Mouse (Mus musculus) layer of hippocampus, adult 18-20 months (tissue): ENCODE measurements around the gene Tmem53. TPM values are rescaled to one million over a fixed set of nuclear protein-coding genes. Genes with fewer than 3 reads are reported as not detected.

ENCODE experiments used
- DNase-seq, 2 experiments: peaks; one replicate each; pipeline ENCODE4 v3.0.0; 2022; ENCODE audit warnings: low spot score in 2 of 2
- total RNA-seq, 2 experiments: library from RNA; stranded (reverse); gene quantifications; 2 replicates each; pipeline ENCODE4 v1.2.3; 2021

Tmem53 gene
- total RNA-seq, 2 experiments from 2014 or later: 5.1 to 6.0 TPM

GRCm38 (mm10) chr4:117314849-117315500, 63.2 kb downstream of the Tmem53 start:
- no peak for DNase-seq

GRCm38 (mm10) chr4:117316800-117317199, 65.0 kb downstream of the Tmem53 start:
- no peak for DNase-seq

- peak; percentile 23 to 58 for DNase-seq
Measured at GRCm38 (mm10) chr4:117317701-117318190, 66.0 kb downstream of the Tmem53 start.

Other genes starting within 250 kb of the Tmem53 start
- 10 to 100 TPM; 15.8 to 17.8 TPM for gene Eif2b3, start 232.5 kb upstream of the Tmem53 start, total RNA-seq
- gene Ptch2, start 155.9 kb upstream of the Tmem53 start, total RNA-seq: 1 to 10 TPM; 1.6 to 1.8 TPM
- gene Btbd19, start 126.2 kb upstream of the Tmem53 start, total RNA-seq: 10 to 100 TPM; 13.9 to 16.9 TPM
- 1 to 10 TPM in 1 of 2 experiments, under 1 TPM in 1; 0.46 to 1.1 TPM for gene Tctex1d4, start 125.2 kb upstream of the Tmem53 start, total RNA-seq
- 1 to 10 TPM; 8.7 to 9.2 TPM for gene Plk3, start 118.0 kb upstream of the Tmem53 start, total RNA-seq
- gene Rps8, start 95.7 kb upstream of the Tmem53 start, total RNA-seq: 100 to 1,000 TPM; 576 to 601 TPM
- under 1 TPM in 1 of 2 experiments, not detected in 1; 0.35 TPM for gene Kif2c, start 69.3 kb upstream of the Tmem53 start, total RNA-seq
- under 1 TPM; 0.57 to 0.86 TPM for gene Armh1, start 174 bp downstream of the Tmem53 start, total RNA-seq
- gene Rnf220, start 245.1 kb downstream of the Tmem53 start, total RNA-seq: 100 to 1,000 TPM; 188 to 194 TPM